Mouse (Mus musculus) E14TG2a.4 (cell line): Measurements from ENCODE around the gene Hmx1.

Experiments
- H3K27me3 ChIP-seq: 2 replicates; pipeline ENCODE4 v1.6.1; 2014; ENCODE audit warnings: low read length, control low read depth; ENCODE audit not compliant: insufficient read depth
- H3K36me3 ChIP-seq: 2 replicates; pipeline ENCODE4 v1.6.1; 2014; ENCODE audit warnings: low read length, control low read depth; ENCODE audit not compliant: insufficient read depth
- H3K4me1 ChIP-seq: replicated peaks from 2 replicates; pipeline ENCODE4 v1.6.1; 2014; ENCODE audit warnings: low read depth, low read length, control low read depth
- H3K4me3 ChIP-seq: replicated peaks from 2 replicates; pipeline ENCODE4 v1.5.1; 2014; ENCODE audit warnings: mild to moderate bottlenecking, low read length
- H3K9me3 ChIP-seq: 2 replicates; pipeline ENCODE4 v1.6.1; 2014; ENCODE audit warnings: low read length, control low read depth
- CTCF ChIP-seq: conservative IDR thresholded peaks from 2 replicates; pipeline ENCODE4 v1.5.1; 2014; ENCODE audit warnings: low read length
- NANOG ChIP-seq: IDR thresholded peaks from 2 replicates; pipeline ENCODE4 v1.6.1; 2014; ENCODE audit warnings: borderline replicate concordance, low read length, mixed read lengths
- POU5F1 ChIP-seq: IDR thresholded peaks from 2 replicates; pipeline ENCODE4 v1.6.1; 2014; ENCODE audit warnings: low read length, borderline replicate concordance

Hmx1 gene

GRCm38 (mm10) chr5:35388491-35389111 is at the start of gene Hmx1:
TSS of gene Hmx1 (plus strand) at chr5:35389108.
- Histone ChIP-seq H3K4me3 (peak within 1 kb of the TSS; percentile 80), H3K9me3 (no peaks in the 10 kb centered on the region; the same call in 1 of the 2 replicates), H3K4me1 (peaks cover 18% of the 10 kb centered on the region), H3K36me3 (no peaks in the 10 kb centered on the region), H3K27me3 (peaks cover 98% of the 10 kb centered on the region)
- no peak for TF ChIP-seq POU5F1
- no peak for TF ChIP-seq NANOG
- TF ChIP-seq CTCF, result no peak

- H3K36me3 ChIP-seq, result no peaks in the 10 kb centered on the region
- H3K9me3 ChIP-seq, result no peaks in the 10 kb centered on the region
- no peak overlapping the region for H3K4me3 ChIP-seq
- peaks cover 29% of the 10 kb centered on the region for H3K27me3 ChIP-seq
- TF ChIP-seq CTCF, result no peak
- no peak for TF ChIP-seq NANOG
- no peak for TF ChIP-seq POU5F1
- H3K4me1 ChIP-seq, result no peaks in the 10 kb centered on the region
Measured at GRCm38 (mm10) chr5:35345084-35345483, 43.8 kb upstream of the Hmx1 start.

- TF ChIP-seq NANOG (no peak), POU5F1 (no peak), CTCF (peak; percentile 44; the same call in 1 of the 2 replicates)
- Histone ChIP-seq H3K4me3 (no peak overlapping the region), H3K27me3 (peaks cover 29% of the 10 kb centered on the region), H3K4me1 (no peaks in the 10 kb centered on the region), H3K9me3 (no peaks in the 10 kb centered on the region), H3K36me3 (no peaks in the 10 kb centered on the region)
Measured at GRCm38 (mm10) chr5:35348794-35349193, 40.1 kb upstream of the Hmx1 start.

- Histone ChIP-seq H3K9me3 (no peaks in the 10 kb centered on the region), H3K4me3 (no peak overlapping the region), H3K4me1 (no peaks in the 10 kb centered on the region), H3K27me3 (peaks cover 14% of the 10 kb centered on the region), H3K36me3 (no peaks in the 10 kb centered on the region)
- TF ChIP-seq POU5F1, result no peak
- TF ChIP-seq CTCF, result no peak
- no peak for TF ChIP-seq NANOG
Measured at GRCm38 (mm10) chr5:35357544-35358440, 31.1 kb upstream of the Hmx1 start.

GRCm38 (mm10) chr5:35361570-35362284 is 27.2 kb upstream of the Hmx1 start:
- Histone ChIP-seq H3K4me1 (0 out of 2 replicates have a peak, but pooled peaks cover 4% of the 10 kb centered on the region), H3K9me3 (no peaks in the 10 kb centered on the region), H3K4me3 (no peak overlapping the region), H3K27me3 (peaks cover 25% of the 10 kb centered on the region), H3K36me3 (no peaks in the 10 kb centered on the region)
- TF ChIP-seq NANOG, result no peak
- peak; percentile 91 for TF ChIP-seq CTCF

- peaks cover 47% of the 10 kb centered on the region for H3K27me3 ChIP-seq
- H3K9me3 ChIP-seq, result peaks cover 6% of the 10 kb centered on the region; the same call in 1 of the 2 replicates
- H3K4me1 ChIP-seq, result 0 out of 2 replicates have a peak, but pooled peaks cover 4% of the 10 kb centered on the region
- TF ChIP-seq POU5F1, result no peak
- TF ChIP-seq CTCF, result no peak
- no peak for TF ChIP-seq NANOG
- H3K36me3 ChIP-seq, result no peaks in the 10 kb centered on the region
- H3K4me3 ChIP-seq, result no peak overlapping the region
Measured at GRCm38 (mm10) chr5:35366241-35367032, 22.5 kb upstream of the Hmx1 start.

GRCm38 (mm10) chr5:35368916-35369315 is 20.0 kb upstream of the Hmx1 start:
- Histone ChIP-seq H3K4me1 (no peaks in the 10 kb centered on the region), H3K27me3 (peaks cover 57% of the 10 kb centered on the region)
- TF ChIP-seq NANOG, result no peak
- TF ChIP-seq POU5F1, result no peak
- no peak for TF ChIP-seq CTCF

GRCm38 (mm10) chr5:35379066-35379465 is 9.8 kb upstream of the Hmx1 start:
- Histone ChIP-seq H3K9me3 (no peaks in the 10 kb centered on the region; the same call in 1 of the 2 replicates), H3K4me1 (peaks cover 14% of the 10 kb centered on the region; the same call in 1 of the 2 replicates), H3K27me3 (peaks cover 84% of the 10 kb centered on the region), H3K36me3 (no peaks in the 10 kb centered on the region), H3K4me3 (no peak overlapping the region)
- TF ChIP-seq CTCF (peak; percentile 59), NANOG (no peak)

More at GRCm38 (mm10) chr5:35368916-35369315, 20.0 kb upstream of the Hmx1 start:
- H3K4me3 ChIP-seq, result no peak overlapping the region
- no peaks in the 10 kb centered on the region for H3K36me3 ChIP-seq
- H3K9me3 ChIP-seq, result peaks cover 6% of the 10 kb centered on the region; the same call in 1 of the 2 replicates
